Mouse (Mus musculus): ENCODE measurements around the gene Cenpk.

- TF ChIP-seq POLR2A (IDR thresholded peaks at IDR 0.05; ENCODE audit: borderline replicate concordance, control insufficient read depth, low read depth, low read length) (no peak), CTCF (IDR thresholded peaks at IDR 0.05; ENCODE audit: control insufficient read depth, insufficient read depth, low read length) (no peak)
Measured at GRCm38 (mm10) chr13:104204313-104204712, 24.1 kb upstream of the Cenpk start.
